Mouse (Mus musculus): ENCODE measurements at regions not wholly inside any gene's neighbourhood (a gene's known extent, or its start where the extent isn't known, plus 50 kb on each side); places are given as distances from the start of the nearest gene placed in this dataset.

- Histone ChIP-seq H3K4me1 (ENCODE audit: control insufficient read depth, insufficient read depth) (no peaks in the 10 kb centered on the region), H3K27ac (ENCODE audit: low read depth) (no peak overlapping the region), H3K9ac (replicated peaks; ENCODE audit: low read depth, low read length) (no peak overlapping the region), H3K36me3 (replicated peaks; ENCODE audit: control insufficient read depth, insufficient read depth, low read length) (no peaks in the 10 kb centered on the region), H3K27me3 (ENCODE audit: control insufficient read depth, insufficient read depth, low read length) (no peaks in the 10 kb centered on the region), H3K9me3 (replicated peaks; ENCODE audit: control insufficient read depth, low read length) (no peaks in the 10 kb centered on the region), H3K4me3 (ENCODE audit: low read depth, low read length) (no peak overlapping the region), H3K4me2 (ENCODE audit: low read depth, low read length) (no peak overlapping the region)
- ATAC-seq (ENCODE audit: insufficient read depth, low read depth): no peak
- no peak for DNase-seq (ENCODE audit: low spot score)
- no peak for TF ChIP-seq EP300 (IDR thresholded peaks at IDR 0.05; ENCODE audit: low read depth)
- no peak for TF ChIP-seq CTCF (IDR thresholded peaks at IDR 0.05; ENCODE audit: low read depth)
- 48% methylated on average over 3 of the region's 3 CpGs for WGBS
Observed at GRCm38 (mm10) chr10:23530715-23531114, 180.1 kb upstream of the Eya4 start.

DNA sequence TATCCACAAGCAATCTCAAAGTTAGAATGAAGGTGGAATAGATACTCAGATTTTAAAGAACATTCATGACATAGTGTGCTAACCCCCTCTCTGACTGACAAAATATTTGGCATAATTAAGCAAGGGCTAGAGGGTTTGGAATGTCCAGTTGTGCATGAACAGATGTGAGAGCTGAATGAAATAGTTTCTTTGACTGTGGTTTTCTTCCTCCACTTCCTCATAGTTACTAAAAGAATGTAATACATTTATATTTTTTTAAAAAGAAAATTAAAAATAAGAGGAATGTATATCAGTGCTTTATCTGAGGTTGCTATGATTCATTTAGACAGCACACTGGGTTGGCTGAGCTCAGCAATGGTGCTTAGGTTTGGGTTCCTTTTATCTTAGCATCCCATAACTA lies 176.2 kb upstream of the Eya4 start:
- DNase-seq (ENCODE audit: low spot score) (no peak), ATAC-seq (ENCODE audit: insufficient read depth, low read depth) (no peak)
- Histone ChIP-seq H3K36me3 (replicated peaks; ENCODE audit: control insufficient read depth, insufficient read depth, low read length) (no peaks in the 10 kb centered on the region), H3K4me1 (ENCODE audit: control insufficient read depth, insufficient read depth) (no peaks in the 10 kb centered on the region), H3K27ac (ENCODE audit: low read depth) (no peak overlapping the region), H3K27me3 (ENCODE audit: control insufficient read depth, insufficient read depth, low read length) (no peaks in the 10 kb centered on the region), H3K9ac (replicated peaks; ENCODE audit: low read depth, low read length) (no peak overlapping the region), H3K4me3 (ENCODE audit: low read depth, low read length) (no peak overlapping the region), H3K9me3 (replicated peaks; ENCODE audit: control insufficient read depth, low read length) (no peaks in the 10 kb centered on the region), H3K4me2 (ENCODE audit: low read depth, low read length) (no peak overlapping the region)
- TF ChIP-seq EP300 (IDR thresholded peaks at IDR 0.05; ENCODE audit: low read depth) (no peak), CTCF (IDR thresholded peaks at IDR 0.05; ENCODE audit: low read depth) (no peak)

- WGBS: 36% methylated on average over 1 of the region's 1 CpGs
- ATAC-seq (ENCODE audit: insufficient read depth, low read depth) (no peak), DNase-seq (ENCODE audit: low spot score) (no peak)
- Histone ChIP-seq H3K9me3 (replicated peaks; ENCODE audit: control insufficient read depth, low read length) (no peaks in the 10 kb centered on the region), H3K4me2 (ENCODE audit: low read depth, low read length) (no peak overlapping the region), H3K4me3 (ENCODE audit: low read depth, low read length) (no peak overlapping the region), H3K36me3 (replicated peaks; ENCODE audit: control insufficient read depth, insufficient read depth, low read length) (no peaks in the 10 kb centered on the region), H3K27ac (ENCODE audit: low read depth) (no peak overlapping the region), H3K27me3 (ENCODE audit: control insufficient read depth, insufficient read depth, low read length) (no peaks in the 10 kb centered on the region), H3K9ac (replicated peaks; ENCODE audit: low read depth, low read length) (no peak overlapping the region), H3K4me1 (ENCODE audit: control insufficient read depth, insufficient read depth) (no peaks in the 10 kb centered on the region)
- TF ChIP-seq EP300 (IDR thresholded peaks at IDR 0.05; ENCODE audit: low read depth) (no peak), CTCF (IDR thresholded peaks at IDR 0.05; ENCODE audit: low read depth) (no peak)
Observed at GRCm38 (mm10) chr10:23522664-23523063, 172.1 kb upstream of the Eya4 start.

- Histone ChIP-seq H3K4me3 (ENCODE audit: low read depth, low read length) (no peak overlapping the region), H3K4me2 (ENCODE audit: low read depth, low read length) (no peak overlapping the region), H3K4me1 (ENCODE audit: control insufficient read depth, insufficient read depth) (no peaks in the 10 kb centered on the region), H3K27ac (ENCODE audit: low read depth) (no peak overlapping the region), H3K9ac (replicated peaks; ENCODE audit: low read depth, low read length) (no peak overlapping the region), H3K9me3 (replicated peaks; ENCODE audit: control insufficient read depth, low read length) (no peaks in the 10 kb centered on the region), H3K36me3 (replicated peaks; ENCODE audit: control insufficient read depth, insufficient read depth, low read length) (no peaks in the 10 kb centered on the region), H3K27me3 (ENCODE audit: control insufficient read depth, insufficient read depth, low read length) (no peaks in the 10 kb centered on the region)
- no peak for ATAC-seq (ENCODE audit: insufficient read depth, low read depth)
- no peak for TF ChIP-seq CTCF (IDR thresholded peaks at IDR 0.05; ENCODE audit: low read depth)
- TF ChIP-seq EP300 (IDR thresholded peaks at IDR 0.05; ENCODE audit: low read depth): no peak
- no peak for DNase-seq (ENCODE audit: low spot score)
- 72% methylated on average over 7 of the region's 7 CpGs for WGBS
Observed at GRCm38 (mm10) chr10:23493647-23494046, 143.1 kb upstream of the Eya4 start.

DNA sequence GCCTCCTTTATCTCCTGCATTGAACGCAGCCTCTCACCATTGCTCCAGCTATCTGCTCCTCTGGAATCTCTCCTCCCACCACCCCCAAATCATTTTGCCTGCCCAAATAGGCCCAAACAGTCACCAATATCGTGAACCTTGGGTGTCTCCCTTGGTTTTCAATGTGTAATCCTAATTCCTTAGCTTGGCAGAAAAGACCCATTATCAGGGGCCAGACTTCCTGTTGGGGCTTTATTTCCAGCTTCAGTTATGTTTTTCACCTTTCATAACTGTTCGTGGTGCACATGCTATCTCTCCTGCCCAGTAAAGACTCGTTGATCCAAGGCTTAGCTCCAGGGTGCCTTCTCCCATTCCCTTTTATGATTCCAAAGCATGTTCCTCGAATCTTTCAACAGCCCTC lies 142.4 kb upstream of the Eya4 start:
- 29% methylated on average over 5 of the region's 5 CpGs for WGBS
- ATAC-seq (ENCODE audit: insufficient read depth, low read depth): no peak
- no peak overlapping the region for H3K4me3 ChIP-seq (ENCODE audit: low read depth, low read length)
- H3K27me3 ChIP-seq (ENCODE audit: control insufficient read depth, insufficient read depth, low read length): no peaks in the 10 kb centered on the region
- H3K36me3 ChIP-seq (replicated peaks; ENCODE audit: control insufficient read depth, insufficient read depth, low read length): no peaks in the 10 kb centered on the region
- DNase-seq (ENCODE audit: low spot score): no peak
- TF ChIP-seq CTCF (IDR thresholded peaks at IDR 0.05; ENCODE audit: low read depth) (no peak), EP300 (IDR thresholded peaks at IDR 0.05; ENCODE audit: low read depth) (no peak)
- no peak overlapping the region for H3K4me2 ChIP-seq (ENCODE audit: low read depth, low read length)
- H3K9me3 ChIP-seq (replicated peaks; ENCODE audit: control insufficient read depth, low read length): no peaks in the 10 kb centered on the region
- H3K27ac ChIP-seq (ENCODE audit: low read depth): no peak overlapping the region
- H3K4me1 ChIP-seq (ENCODE audit: control insufficient read depth, insufficient read depth): no peaks in the 10 kb centered on the region
- H3K9ac ChIP-seq (replicated peaks; ENCODE audit: low read depth, low read length): no peak overlapping the region

DNA sequence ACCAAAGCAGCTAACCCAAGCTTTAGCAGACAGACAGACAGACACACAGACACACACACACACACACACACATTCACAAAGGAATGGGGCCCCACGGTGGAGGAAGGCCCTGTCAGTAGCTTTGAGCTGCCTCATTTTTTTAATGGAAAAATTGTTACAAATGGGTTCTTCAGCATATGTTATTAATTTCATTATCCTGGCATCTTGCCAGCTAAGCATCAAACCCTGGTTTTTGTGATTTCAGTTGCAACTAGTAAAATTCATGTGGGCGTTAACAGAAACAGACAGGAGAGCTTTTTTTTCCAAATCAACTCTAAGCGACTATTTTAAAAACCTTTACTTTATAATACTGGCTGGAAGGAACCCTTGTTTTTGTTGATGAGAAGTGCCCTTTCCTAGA lies 138.4 kb upstream of the Eya4 start:
- ATAC-seq (ENCODE audit: insufficient read depth, low read depth) (no peak), DNase-seq (ENCODE audit: low spot score) (no peak)
- WGBS: 57% methylated on average over 3 of the region's 3 CpGs
- Histone ChIP-seq H3K27me3 (ENCODE audit: control insufficient read depth, insufficient read depth, low read length) (no peaks in the 10 kb centered on the region), H3K4me1 (ENCODE audit: control insufficient read depth, insufficient read depth) (no peaks in the 10 kb centered on the region), H3K9me3 (replicated peaks; ENCODE audit: control insufficient read depth, low read length) (no peaks in the 10 kb centered on the region), H3K4me3 (ENCODE audit: low read depth, low read length) (no peak overlapping the region), H3K4me2 (ENCODE audit: low read depth, low read length) (no peak overlapping the region), H3K36me3 (replicated peaks; ENCODE audit: control insufficient read depth, insufficient read depth, low read length) (no peaks in the 10 kb centered on the region), H3K27ac (ENCODE audit: low read depth) (no peak overlapping the region), H3K9ac (replicated peaks; ENCODE audit: low read depth, low read length) (no peak overlapping the region)
- no peak for TF ChIP-seq EP300 (IDR thresholded peaks at IDR 0.05; ENCODE audit: low read depth)
